Mouse (Mus musculus): ENCODE measurements at regions not wholly inside any gene's neighbourhood (a gene's known extent, or its start where the extent isn't known, plus 50 kb on each side); places are given as distances from the start of the nearest gene placed in this dataset.
A peak's percentile ranks its signal among the peaks of the same experiment; 100 is the strongest.

- Histone ChIP-seq H3K4me2 (ENCODE audit: low read depth, low read length) (no peak overlapping the region), H3K27me3 (ENCODE audit: insufficient read depth, low read length) (no peaks in the 10 kb centered on the region), H3K36me3 (ENCODE audit: insufficient read depth, low read length) (no peaks in the 10 kb centered on the region), H3K4me1 (ENCODE audit: insufficient read depth, low read length) (no peaks in the 10 kb centered on the region), H3K4me3 (ENCODE audit: low read length) (no peak overlapping the region), H3K9me3 (ENCODE audit: low read length) (no peaks in the 10 kb centered on the region), H3K27ac (no peak overlapping the region), H3K9ac (replicated peaks; ENCODE audit: low read length) (no peak overlapping the region)
- TF ChIP-seq CTCF (IDR thresholded peaks at IDR 0.05; ENCODE audit: low read depth), result no peak
- 69% methylated on average over 2 of the region's 2 CpGs for WGBS
- no peak for DNase-seq (ENCODE audit: low spot score)
- no peak for ATAC-seq
Measured at GRCm38 (mm10) chr3:11094804-11095203, 759.3 kb upstream of the Gm38303 start.

- ATAC-seq (no peak), DNase-seq (ENCODE audit: low spot score) (peak; percentile 20)
- no peaks in the 10 kb centered on the region for H3K4me1 ChIP-seq (ENCODE audit: insufficient read depth, low read length)
Measured at GRCm38 (mm10) chr3:11094138-11094537, 758.7 kb upstream of the Gm38303 start.

GRCm38 (mm10) chr3:11083291-11083690 is 747.8 kb upstream of the Gm38303 start:
- Histone ChIP-seq H3K4me2 (ENCODE audit: low read depth, low read length) (no peak overlapping the region), H3K4me1 (ENCODE audit: insufficient read depth, low read length) (no peaks in the 10 kb centered on the region), H3K9ac (replicated peaks; ENCODE audit: low read length) (no peak overlapping the region), H3K27me3 (ENCODE audit: insufficient read depth, low read length) (no peaks in the 10 kb centered on the region), H3K4me3 (ENCODE audit: low read length) (no peak overlapping the region), H3K27ac (no peak overlapping the region), H3K36me3 (ENCODE audit: insufficient read depth, low read length) (no peaks in the 10 kb centered on the region), H3K9me3 (ENCODE audit: low read length) (no peaks in the 10 kb centered on the region)
- no peak for ATAC-seq
- no peak for TF ChIP-seq CTCF (IDR thresholded peaks at IDR 0.05; ENCODE audit: low read depth)
- 58% methylated on average over 2 of the region's 2 CpGs for WGBS
- no peak for DNase-seq (ENCODE audit: low spot score)

More at GRCm38 (mm10) chr3:11094138-11094537, 758.7 kb upstream of the Gm38303 start:
- WGBS, result 56% methylated on average over 3 of the region's 3 CpGs
- Histone ChIP-seq H3K27me3 (ENCODE audit: insufficient read depth, low read length) (no peaks in the 10 kb centered on the region), H3K9ac (replicated peaks; ENCODE audit: low read length) (no peak overlapping the region), H3K27ac (no peak overlapping the region), H3K36me3 (ENCODE audit: insufficient read depth, low read length) (no peaks in the 10 kb centered on the region), H3K9me3 (ENCODE audit: low read length) (no peaks in the 10 kb centered on the region), H3K4me3 (ENCODE audit: low read length) (no peak overlapping the region), H3K4me2 (ENCODE audit: low read depth, low read length) (no peak overlapping the region)
- TF ChIP-seq CTCF (IDR thresholded peaks at IDR 0.05; ENCODE audit: low read depth), result peak; percentile 39

- Histone ChIP-seq H3K27me3 (ENCODE audit: insufficient read depth, low read length) (no peaks in the 10 kb centered on the region), H3K9ac (replicated peaks; ENCODE audit: low read length) (no peak overlapping the region), H3K9me3 (ENCODE audit: low read length) (no peaks in the 10 kb centered on the region), H3K27ac (no peak overlapping the region), H3K4me1 (ENCODE audit: insufficient read depth, low read length) (no peaks in the 10 kb centered on the region), H3K4me3 (ENCODE audit: low read length) (no peak overlapping the region), H3K4me2 (ENCODE audit: low read depth, low read length) (no peak overlapping the region), H3K36me3 (ENCODE audit: insufficient read depth, low read length) (no peaks in the 10 kb centered on the region)
- DNase-seq (ENCODE audit: low spot score) (no peak), ATAC-seq (no peak)
- 79% methylated on average over 4 of the region's 4 CpGs for WGBS
- no peak for TF ChIP-seq CTCF (IDR thresholded peaks at IDR 0.05; ENCODE audit: low read depth)
Measured at GRCm38 (mm10) chr3:11074012-11074411, 738.5 kb upstream of the Gm38303 start.

- no peak for ATAC-seq
- WGBS, result 63% methylated on average over 7 of the region's 7 CpGs
- no peaks in the 10 kb centered on the region for H3K27me3 ChIP-seq (ENCODE audit: insufficient read depth, low read length)
- no peak overlapping the region for H3K9ac ChIP-seq (replicated peaks; ENCODE audit: low read length)
- no peak for TF ChIP-seq CTCF (IDR thresholded peaks at IDR 0.05; ENCODE audit: low read depth)
- no peak overlapping the region for H3K27ac ChIP-seq
- no peaks in the 10 kb centered on the region for H3K9me3 ChIP-seq (ENCODE audit: low read length)
- no peaks in the 10 kb centered on the region for H3K4me1 ChIP-seq (ENCODE audit: insufficient read depth, low read length)
- no peak overlapping the region for H3K4me2 ChIP-seq (ENCODE audit: low read depth, low read length)
- H3K36me3 ChIP-seq (ENCODE audit: insufficient read depth, low read length), result no peaks in the 10 kb centered on the region
- H3K4me3 ChIP-seq (ENCODE audit: low read length), result no peak overlapping the region
- no peak for DNase-seq (ENCODE audit: low spot score)
Measured at GRCm38 (mm10) chr3:11034995-11035769, 699.7 kb upstream of the Gm38303 start.

- H3K9me3 ChIP-seq (ENCODE audit: low read length), result no peaks in the 10 kb centered on the region
- peak; percentile 9 for DNase-seq (ENCODE audit: low spot score)
- no peaks in the 10 kb centered on the region for H3K27me3 ChIP-seq (ENCODE audit: insufficient read depth, low read length)
- H3K4me1 ChIP-seq (ENCODE audit: insufficient read depth, low read length), result no peaks in the 10 kb centered on the region
- H3K9ac ChIP-seq (replicated peaks; ENCODE audit: low read length), result no peak overlapping the region
- 65% methylated on average over 4 of the region's 4 CpGs for WGBS
- no peak for ATAC-seq
- no peak overlapping the region for H3K4me2 ChIP-seq (ENCODE audit: low read depth, low read length)
- H3K27ac ChIP-seq, result no peak overlapping the region
- H3K36me3 ChIP-seq (ENCODE audit: insufficient read depth, low read length), result no peaks in the 10 kb centered on the region
- TF ChIP-seq CTCF (IDR thresholded peaks at IDR 0.05; ENCODE audit: low read depth), result no peak
- H3K4me3 ChIP-seq (ENCODE audit: low read length), result no peak overlapping the region
Measured at GRCm38 (mm10) chr3:11029991-11030390, 694.5 kb upstream of the Gm38303 start.

GRCm38 (mm10) chr3:11024422-11024821 is 688.9 kb upstream of the Gm38303 start:
- Histone ChIP-seq H3K27ac (no peak overlapping the region), H3K4me1 (ENCODE audit: insufficient read depth, low read length) (no peaks in the 10 kb centered on the region), H3K9ac (replicated peaks; ENCODE audit: low read length) (no peak overlapping the region), H3K9me3 (ENCODE audit: low read length) (no peaks in the 10 kb centered on the region), H3K4me3 (ENCODE audit: low read length) (no peak overlapping the region), H3K36me3 (ENCODE audit: insufficient read depth, low read length) (no peaks in the 10 kb centered on the region), H3K4me2 (ENCODE audit: low read depth, low read length) (no peak overlapping the region), H3K27me3 (ENCODE audit: insufficient read depth, low read length) (no peaks in the 10 kb centered on the region)
- no peak for TF ChIP-seq CTCF (IDR thresholded peaks at IDR 0.05; ENCODE audit: low read depth)
- DNase-seq (ENCODE audit: low spot score), result peak; percentile 38
- 40% methylated on average over 3 of the region's 3 CpGs for WGBS
- ATAC-seq, result no peak
